Mouse (Mus musculus) ES-Bruce4 (cell line): ENCODE measurements around the gene Arhgef6. TPM values are rescaled to one million over a fixed set of nuclear protein-coding genes. Genes with fewer than 3 reads are reported as not detected.

Experiments used
- H3K27ac ChIP-seq: 2 replicates; pipeline ENCODE4 v1.5.1; 2012; ENCODE audit warnings: low read length, inconsistent platforms; ENCODE audit not compliant: insufficient read depth
- H3K27me3 ChIP-seq: 2 replicates; pipeline ENCODE4 v1.6.1; 2012; ENCODE audit warnings: mild to moderate bottlenecking, low read length, inconsistent platforms; ENCODE audit not compliant: control insufficient read depth, poor library complexity, insufficient read depth, severe bottlenecking
- H3K36me3 ChIP-seq: 2 replicates; pipeline ENCODE4 v1.6.1; 2012; ENCODE audit warnings: inconsistent platforms, mild to moderate bottlenecking, low read length, moderate library complexity; ENCODE audit not compliant: control insufficient read depth, poor library complexity, insufficient read depth, severe bottlenecking
- H3K4me1 ChIP-seq: one replicate; pipeline ENCODE4 v1.8.1; 2011; ENCODE audit warnings: low read length; ENCODE audit not compliant: control insufficient read depth, insufficient read depth
- H3K4me3 ChIP-seq: 2 replicates; pipeline ENCODE4 v1.5.1; 2011; ENCODE audit warnings: low read depth, mild to moderate bottlenecking, low read length
- H3K9ac ChIP-seq: 2 replicates; pipeline ENCODE4 v1.6.1; 2012; ENCODE audit warnings: low read depth, mild to moderate bottlenecking, inconsistent platforms; ENCODE audit not compliant: poor library complexity, severe bottlenecking
- H3K9me3 ChIP-seq: replicated peaks from 2 replicates; pipeline ENCODE4 v1.6.1; 2012; ENCODE audit warnings: mild to moderate bottlenecking, low read length, inconsistent platforms; ENCODE audit not compliant: control insufficient read depth, poor library complexity, insufficient read depth, severe bottlenecking
- CTCF ChIP-seq: IDR thresholded peaks from one replicate; pipeline ENCODE4 v1.8.1; 2011; ENCODE audit warnings: low read depth, low read length
- EP300 ChIP-seq: IDR thresholded peaks from 2 replicates; pipeline ENCODE4 v1.6.1; 2011; ENCODE audit warnings: low read depth, low read length; ENCODE audit not compliant: insufficient read depth
- POLR2A ChIP-seq: IDR thresholded peaks from one replicate; pipeline ENCODE4 v1.8.1; 2011; ENCODE audit warnings: low read length; ENCODE audit not compliant: insufficient read depth
- polyA plus RNA-seq: library from polyadenylated mRNA; stranded (reverse); fragments of >200 nt; gene quantifications from 2 replicates; pipeline ENCODE4 v1.2.4, GENCODE M21; 2011; ENCODE audit warnings: low read depth; ENCODE audit not compliant: missing spikeins, insufficient read depth, insufficient read length

The Arhgef6 gene
- 5.8 and 8.7 TPM in 2 replicates for polyA plus RNA-seq

DNA sequence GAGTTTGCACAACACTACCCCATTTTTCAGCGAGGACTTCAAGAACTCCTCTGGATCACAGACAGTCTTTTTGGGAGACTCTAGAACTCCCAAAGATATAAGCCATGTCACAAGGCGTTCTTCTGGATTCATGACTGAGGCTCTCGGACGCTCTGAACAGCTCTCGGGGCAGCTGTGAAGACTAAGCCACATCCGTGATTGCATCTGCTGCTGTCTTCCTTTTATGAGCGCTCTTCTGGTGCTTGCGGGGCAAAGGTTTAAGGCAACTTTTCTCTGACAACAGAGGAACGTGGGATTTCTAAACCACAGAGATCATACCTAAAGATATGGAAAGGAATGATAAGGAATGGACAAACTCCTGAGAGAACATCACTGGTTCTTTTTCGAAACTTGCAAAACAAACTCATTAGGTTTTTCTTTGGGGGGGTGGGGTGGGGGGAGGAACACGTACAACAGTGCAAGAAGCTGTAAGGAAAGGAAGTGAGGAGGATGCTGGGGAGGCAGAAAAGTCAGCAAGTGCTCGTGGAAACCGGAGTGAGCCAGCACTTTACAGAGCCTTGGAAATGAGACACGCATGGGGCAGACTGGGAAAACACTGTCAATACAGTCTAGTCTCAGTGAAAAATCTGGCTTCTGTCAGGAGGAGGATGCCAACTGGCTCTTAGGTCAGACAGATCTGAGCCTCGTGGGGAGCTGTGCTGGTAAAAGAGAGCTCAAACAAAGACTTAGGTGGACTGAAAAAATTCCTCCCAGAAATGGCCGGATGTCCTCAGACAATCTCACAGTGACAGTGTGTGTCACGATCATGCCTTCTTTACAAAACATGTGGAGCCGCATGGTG, at the start of gene Arhgef6:
TSS of gene Arhgef6 (minus strand) at position 359 of the 841 bp plus-strand sequence.
- Histone ChIP-seq H3K4me3 (no peak within 1 kb of the TSS), H3K9ac (no peak within 1 kb of the TSS), H3K9me3 (no peaks in the 10 kb centered on the region), H3K4me1 (no peaks in the 10 kb centered on the region), H3K36me3 (no peaks in the 10 kb centered on the region), H3K27ac (no peak within 1 kb of the TSS), H3K27me3 (no peaks in the 10 kb centered on the region)
- no peak for TF ChIP-seq POLR2A
- TF ChIP-seq CTCF: no peak
- TF ChIP-seq EP300: no peak

DNA sequence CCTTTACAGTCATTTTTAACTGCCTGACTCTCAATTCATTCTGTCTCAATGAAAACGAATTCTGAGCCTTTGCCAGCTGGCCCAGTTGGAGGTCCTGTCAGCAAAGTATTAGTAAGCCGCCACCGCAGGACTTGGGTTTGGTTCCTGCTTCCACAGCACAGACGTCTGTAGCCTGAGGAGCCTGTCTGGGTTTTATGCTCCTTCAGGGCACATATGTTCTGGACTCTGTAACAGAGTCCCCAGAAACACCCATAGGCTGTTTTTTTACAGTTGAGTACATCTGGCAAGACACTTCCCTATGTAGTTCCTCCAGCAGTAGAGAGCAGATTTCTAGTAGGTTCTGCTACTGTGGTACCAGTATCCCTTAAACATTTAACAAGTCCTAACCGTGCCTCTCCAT, 42.4 kb upstream of the Arhgef6 start:
- no peaks in the 10 kb centered on the region for H3K9me3 ChIP-seq
- no peak for TF ChIP-seq CTCF
- TF ChIP-seq EP300: no peak
- TF ChIP-seq POLR2A: no peak
- H3K27ac ChIP-seq: no peak overlapping the region; the same call in 1 of the 2 replicates
- H3K27me3 ChIP-seq: no peaks in the 10 kb centered on the region
- H3K36me3 ChIP-seq: peaks cover 15% of the 10 kb centered on the region
- no peak overlapping the region for H3K4me3 ChIP-seq
- H3K4me1 ChIP-seq: no peaks in the 10 kb centered on the region
- H3K9ac ChIP-seq: no peak overlapping the region

DNA sequence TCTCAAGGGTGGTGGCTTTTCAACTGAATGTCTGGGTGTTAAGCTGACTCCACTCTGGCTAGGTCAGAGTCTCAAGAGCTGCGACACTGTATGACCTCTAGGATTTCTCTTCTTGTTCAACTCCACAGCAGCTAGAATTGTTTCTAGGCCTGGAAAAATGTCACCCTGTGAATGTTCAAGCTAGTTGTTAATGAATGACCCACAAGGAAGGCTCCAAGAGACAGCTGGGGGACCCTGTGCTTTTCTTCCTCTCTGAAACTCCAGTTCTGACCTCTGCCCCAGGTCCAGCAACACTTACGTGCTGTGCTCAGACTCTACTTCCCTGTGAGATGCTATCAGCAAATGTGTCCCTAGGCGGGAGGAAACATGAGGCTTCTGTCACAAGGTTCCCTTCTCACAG, 40.0 kb upstream of the Arhgef6 start:
- no peak overlapping the region for H3K9ac ChIP-seq
- peaks cover 7% of the 10 kb centered on the region for H3K36me3 ChIP-seq
- H3K9me3 ChIP-seq: no peaks in the 10 kb centered on the region
- H3K27ac ChIP-seq: no peak overlapping the region
- H3K4me3 ChIP-seq: no peak overlapping the region
- H3K27me3 ChIP-seq: no peaks in the 10 kb centered on the region
- no peaks in the 10 kb centered on the region for H3K4me1 ChIP-seq
- no peak for TF ChIP-seq CTCF
- TF ChIP-seq POLR2A: no peak
- TF ChIP-seq EP300: no peak

- Histone ChIP-seq H3K9ac (no peak overlapping the region), H3K4me3 (no peak overlapping the region), H3K4me1 (no peaks in the 10 kb centered on the region), H3K36me3 (0 out of 2 replicates have a peak, but pooled peaks cover 6% of the 10 kb centered on the region), H3K9me3 (no peaks in the 10 kb centered on the region), H3K27me3 (no peaks in the 10 kb centered on the region), H3K27ac (no peak overlapping the region)
- TF ChIP-seq EP300 (no peak), POLR2A (no peak), CTCF (no peak)
Measured at GRCm38 (mm10) chrX:57377096-57377495, 38.6 kb upstream of the Arhgef6 start.

- Histone ChIP-seq H3K9ac (no peak overlapping the region), H3K27me3 (no peaks in the 10 kb centered on the region), H3K36me3 (0 out of 2 replicates have a peak, but pooled peaks cover 6% of the 10 kb centered on the region), H3K9me3 (no peaks in the 10 kb centered on the region), H3K4me3 (no peak overlapping the region), H3K27ac (no peak overlapping the region), H3K4me1 (no peaks in the 10 kb centered on the region)
- no peak for TF ChIP-seq CTCF
- TF ChIP-seq POLR2A: no peak
- no peak for TF ChIP-seq EP300
Measured at GRCm38 (mm10) chrX:57374029-57374428, 35.5 kb upstream of the Arhgef6 start.

DNA sequence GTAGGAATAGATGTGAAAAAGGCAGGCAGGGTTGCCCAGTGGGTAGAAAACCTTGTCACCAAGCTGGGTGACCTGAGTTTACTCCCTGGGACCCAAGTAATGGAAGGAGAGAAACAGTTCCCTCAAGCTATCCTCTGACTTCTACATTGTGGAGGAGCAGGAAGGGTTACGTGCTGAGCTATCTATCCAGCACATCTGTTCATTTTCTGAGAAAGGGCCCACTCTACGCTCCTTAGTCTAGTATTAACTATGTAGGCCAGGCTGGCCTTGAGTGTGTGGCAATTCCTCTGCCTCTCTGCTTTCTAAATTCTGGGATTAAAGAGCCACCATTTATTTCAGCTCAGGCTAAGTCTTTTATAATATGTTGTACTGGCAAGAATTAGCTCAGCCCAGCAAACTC, 35.0 kb upstream of the Arhgef6 start:
- Histone ChIP-seq H3K4me1 (no peaks in the 10 kb centered on the region), H3K4me3 (no peak overlapping the region), H3K9ac (no peak overlapping the region), H3K9me3 (no peaks in the 10 kb centered on the region), H3K27me3 (no peaks in the 10 kb centered on the region), H3K36me3 (0 out of 2 replicates have a peak, but pooled peaks cover 6% of the 10 kb centered on the region), H3K27ac (no peak overlapping the region)
- TF ChIP-seq POLR2A (no peak), CTCF (no peak), EP300 (no peak)
